In genomic region chr12:72393046-72393805, GRCm38 (mm10) we compare ENCODE assay signal across 21 mouse cellular contexts. TPM values are rescaled to one million over a fixed set of nuclear protein-coding genes. Genes with fewer than 3 reads are reported as not detected.
DNase-seq lines count a peak whose midpoint lies in the region; ATAC-seq and TF ChIP-seq lines count a peak whose summit lies in the region.
"Had no signal": no experiment of that assay in that cellular context is flagged by ENCODE, and none has a peak within 500 bp of the region (broad histone marks: within the 10 kb centered on the region; RNA-seq: fewer than 3 reads in every experiment).

No protein-coding gene starts in this region.

- no peak for ATAC-seq in heart, embryonic 11.5 days (replicated peaks; ENCODE audit: insufficient number of reproducible peaks, low FRiP score, low TSS enrichment)
- ATAC-seq in lung, embryonic 14.5 days (ENCODE audit: insufficient read depth), result no peak
- no peak for ATAC-seq in hindbrain, postnatal 0 days
- no peak for ATAC-seq in midbrain, embryonic 13.5 days
- ATAC-seq: intestine, postnatal 0 days had no signal

- intact Hi-C loops in heart, adult 2 months (cut with DNase I), result no loop called here

- TF ChIP-seq CTCF in heart, adult 2 months (IDR thresholded peaks at IDR 0.05), result no peak
- TF ChIP-seq CTCF in lung, embryonic 14.5 days (IDR thresholded peaks at IDR 0.05; ENCODE audit: low read depth), result no peak
- no peak for TF ChIP-seq CTCF in hindbrain, postnatal 0 days (IDR thresholded peaks at IDR 0.05; ENCODE audit: low read depth)

- no peaks in the 10 kb centered on the region for H3K27me3 ChIP-seq in heart, embryonic 11.5 days (ENCODE audit: control insufficient read depth, insufficient read depth, low read length)
- no peaks in the 10 kb centered on the region for H3K27me3 ChIP-seq in heart, adult 2 months (ENCODE audit: control insufficient read depth, insufficient read depth, low read length)
- no peaks in the 10 kb centered on the region for H3K27me3 ChIP-seq in lung, embryonic 14.5 days (ENCODE audit: insufficient read depth, low read length)
- no peaks in the 10 kb centered on the region for H3K27me3 ChIP-seq in hindbrain, postnatal 0 days (ENCODE audit: insufficient read depth, low read length)
- H3K27me3 ChIP-seq in midbrain, embryonic 13.5 days, result no peaks in the 10 kb centered on the region
- H3K27me3 ChIP-seq: forebrain, embryonic 12.5 days; hindbrain, embryonic 15.5 days had no signal

- no peaks in the 10 kb centered on the region for H3K9me3 ChIP-seq in heart, embryonic 11.5 days (replicated peaks; ENCODE audit: control insufficient read depth, low read length)
- H3K9me3 ChIP-seq in lung, embryonic 14.5 days (ENCODE audit: low read depth, low read length), result no peaks in the 10 kb centered on the region
- no peaks in the 10 kb centered on the region for H3K9me3 ChIP-seq in hindbrain, postnatal 0 days (ENCODE audit: low read length)
- no peaks in the 10 kb centered on the region for H3K9me3 ChIP-seq in midbrain, embryonic 13.5 days
- H3K9me3 ChIP-seq: forebrain, embryonic 12.5 days; hindbrain, embryonic 15.5 days; midbrain, embryonic 10.5 days had no signal

- no peak overlapping the region for H3K27ac ChIP-seq in heart, embryonic 11.5 days (ENCODE audit: low read depth, low read length)
- H3K27ac ChIP-seq in heart, adult 2 months, result no peak overlapping the region
- no peak overlapping the region for H3K27ac ChIP-seq in lung, embryonic 14.5 days (ENCODE audit: low read depth)
- H3K27ac ChIP-seq in hindbrain, postnatal 0 days, result no peak overlapping the region
- no peak overlapping the region for H3K27ac ChIP-seq in midbrain, embryonic 13.5 days
- H3K27ac ChIP-seq: forebrain, embryonic 12.5 days; gastrocnemius, adult 2 months; hindbrain, embryonic 15.5 days; midbrain, embryonic 10.5 days had no signal

- no peak for TF ChIP-seq POLR2A in heart, adult 2 months (IDR thresholded peaks at IDR 0.05; ENCODE audit: insufficient read depth, low read depth, low read length)

- 48% methylated on average over 13 of the region's 13 CpGs for WGBS in heart, embryonic 11.5 days (ENCODE audit: insufficient replicate concordance)
- WGBS in heart, adult 2 months, result 50% methylated on average over 13 of the region's 13 CpGs
- WGBS in lung, embryonic 14.5 days, result 44% methylated on average over 13 of the region's 13 CpGs
- WGBS in hindbrain, postnatal 0 days, result 56% methylated on average over 13 of the region's 13 CpGs
- WGBS in midbrain, embryonic 13.5 days, result 61% methylated on average over 13 of the region's 13 CpGs

- 0 out of 2 replicates have a peak overlapping the region, but pooled peaks have one; percentile 23 for H3K4me2 ChIP-seq in heart, embryonic 11.5 days
- H3K4me2 ChIP-seq in lung, embryonic 14.5 days, result no peak overlapping the region
- H3K4me2 ChIP-seq in hindbrain, postnatal 0 days (ENCODE audit: low read depth, low read length), result no peak overlapping the region
- no peak overlapping the region for H3K4me2 ChIP-seq in midbrain, embryonic 13.5 days (replicated peaks)
- H3K4me2 ChIP-seq: forebrain, embryonic 12.5 days; hindbrain, embryonic 15.5 days had no signal

- H3K79me2 ChIP-seq in heart, adult 2 months (replicated peaks; ENCODE audit: control insufficient read depth, insufficient read depth, low read length), result no peaks in the 10 kb centered on the region

- no peak for DNase-seq in heart, adult 2 months
- peak; percentile 20 for DNase-seq in lung, embryonic 14.5 days
- no peak for DNase-seq in lung, postnatal 10 days
- peak; percentile 89 for DNase-seq in ES-CJ7 (ENCODE audit: low read depth, low spot score)
- peak; percentile 47 for DNase-seq in WW6 (ENCODE audit: low read depth, low spot score)
- no peak for DNase-seq in hindbrain, postnatal 0 days (ENCODE audit: low spot score)
- DNase-seq: adrenal gland, postnatal 36 days; cerebellum, postnatal 10 days; embryo, embryonic 11 days; gastrocnemius, adult 2 months; heart, adult 18-20 months; kidney, postnatal 10 days; lung, adult 18-20 months; lung, postnatal 4 days had no signal

- no peak for TF ChIP-seq EP300 in heart, adult 2 months (IDR thresholded peaks at IDR 0.05; ENCODE audit: insufficient read depth, low read depth, low read length)

- no peak overlapping the region for H3K9ac ChIP-seq in heart, embryonic 11.5 days (ENCODE audit: low read depth, low read length)
- no peak overlapping the region for H3K9ac ChIP-seq in heart, adult 2 months (ENCODE audit: low read depth, low read length)
- no peak overlapping the region for H3K9ac ChIP-seq in lung, embryonic 14.5 days
- no peak overlapping the region for H3K9ac ChIP-seq in hindbrain, postnatal 0 days (replicated peaks; ENCODE audit: low read length)
- no peak overlapping the region for H3K9ac ChIP-seq in midbrain, embryonic 13.5 days (replicated peaks)
- H3K9ac ChIP-seq: forebrain, embryonic 12.5 days; hindbrain, embryonic 15.5 days had no signal

- no peaks in the 10 kb centered on the region for H3K4me1 ChIP-seq in heart, embryonic 11.5 days (ENCODE audit: control insufficient read depth, insufficient read depth, low read length)
- H3K4me1 ChIP-seq in heart, adult 2 months (ENCODE audit: control insufficient read depth, insufficient read depth, low read length), result no peaks in the 10 kb centered on the region
- no peaks in the 10 kb centered on the region for H3K4me1 ChIP-seq in lung, embryonic 14.5 days (ENCODE audit: insufficient read depth)
- H3K4me1 ChIP-seq in hindbrain, postnatal 0 days (ENCODE audit: insufficient read depth, low read length), result peaks cover 6% of the 10 kb centered on the region; the same call in 1 of the 2 replicates
- H3K4me1 ChIP-seq in midbrain, embryonic 13.5 days (replicated peaks), result peaks cover 6% of the 10 kb centered on the region; the same call in 1 of the 2 replicates
- H3K4me1 ChIP-seq: forebrain, embryonic 12.5 days had no signal

- H3K36me3 ChIP-seq in heart, embryonic 11.5 days (ENCODE audit: control insufficient read depth, insufficient read depth, low read length), result no peaks in the 10 kb centered on the region
- no peaks in the 10 kb centered on the region for H3K36me3 ChIP-seq in heart, adult 2 months (ENCODE audit: control insufficient read depth, insufficient read depth, low read length)
- H3K36me3 ChIP-seq in lung, embryonic 14.5 days (ENCODE audit: insufficient read depth), result no peaks in the 10 kb centered on the region
- H3K36me3 ChIP-seq in hindbrain, postnatal 0 days (ENCODE audit: insufficient read depth, low read length), result no peaks in the 10 kb centered on the region
- H3K36me3 ChIP-seq in midbrain, embryonic 13.5 days, result no peaks in the 10 kb centered on the region
- H3K36me3 ChIP-seq: forebrain, embryonic 12.5 days; hindbrain, embryonic 15.5 days; midbrain, embryonic 10.5 days had no signal

- no peak overlapping the region for H3K4me3 ChIP-seq in heart, embryonic 11.5 days (ENCODE audit: low read depth, low read length)
- H3K4me3 ChIP-seq in heart, adult 2 months, result no peak overlapping the region
- no peak overlapping the region for H3K4me3 ChIP-seq in lung, embryonic 14.5 days (ENCODE audit: low read depth, low read length)
- H3K4me3 ChIP-seq in hindbrain, postnatal 0 days (ENCODE audit: low read length), result no peak overlapping the region
- H3K4me3 ChIP-seq in midbrain, embryonic 13.5 days (replicated peaks), result no peak overlapping the region
- H3K4me3 ChIP-seq: forebrain, embryonic 12.5 days; gastrocnemius, adult 2 months; hindbrain, embryonic 15.5 days; midbrain, embryonic 10.5 days had no signal

RNA-seq across cellular contexts. Expression of gene Rtn1, which starts 15.6 kb away (rescaled TPM):
- polyA plus RNA-seq in heart, embryonic 11.5 days (2014; fragmentation: Nextera tagmentation; extraction: Ambion mirVana), result 20.1 and 22.5 TPM in 2 replicates
- 1 to 10 TPM; 2.9 to 3.8 TPM for total RNA-seq in heart, adult 2 months (2021)
- polyA plus RNA-seq in heart, adult 2 months (2012; rRNA removed), result 3.5 and 4.2 TPM in 2 replicates
- 9.4 and 9.8 TPM in 2 replicates for polyA plus RNA-seq in lung, embryonic 14.5 days (2014; fragmentation: Nextera tagmentation; extraction: Ambion mirVana)
- 1,721 and 1,894 TPM in 2 replicates for total RNA-seq in hindbrain, postnatal 0 days (2014; rRNA removed)
- 3,263 and 3,445 TPM in 2 replicates for polyA plus RNA-seq in hindbrain, postnatal 0 days (2015; fragmentation: Nextera tagmentation; extraction: Ambion mirVana)
- polyA plus RNA-seq in midbrain, embryonic 13.5 days (2015; fragmentation: Nextera tagmentation; extraction: Ambion mirVana), result 1,917 and 2,038 TPM in 2 replicates

RNA-seq across cellular contexts. Expression of gene Lrrc9, which starts 48.4 kb away (rescaled TPM):
- 1.6 TPM in 2 replicates for polyA plus RNA-seq in heart, embryonic 11.5 days (2014; fragmentation: Nextera tagmentation; extraction: Ambion mirVana)
- under 1 TPM; 0.10 to 0.14 TPM for total RNA-seq in heart, adult 2 months (2021)
- polyA plus RNA-seq in heart, adult 2 months (2012; rRNA removed), result 0.08 and 0.12 TPM in 2 replicates
- 0.29 and 0.87 TPM in 2 replicates for polyA plus RNA-seq in lung, embryonic 14.5 days (2014; fragmentation: Nextera tagmentation; extraction: Ambion mirVana)
- total RNA-seq in hindbrain, postnatal 0 days (2014; rRNA removed), result 3.1 and 3.7 TPM in 2 replicates
- polyA plus RNA-seq in hindbrain, postnatal 0 days (2015; fragmentation: Nextera tagmentation; extraction: Ambion mirVana), result 2.9 and 3.8 TPM in 2 replicates
- 3.2 and 4.2 TPM in 2 replicates for polyA plus RNA-seq in midbrain, embryonic 13.5 days (2015; fragmentation: Nextera tagmentation; extraction: Ambion mirVana)
- polyA plus RNA-seq: liver, adult 2 months had no signal

Comparison
In these comparisons a context has a peak if more than half of its experiments do, and no peak if none do; other contexts are left out.
1. DNase-seq: peak in lung, embryonic 14.5 days (single experiment), ES-CJ7 (single experiment) and WW6 (single experiment); none in heart, adult 2 months (0 of 2), lung, postnatal 10 days (single experiment) and hindbrain, postnatal 0 days (single experiment).
2. RNA of gene Rtn1, which starts 15.6 kb away (polyA plus RNA-seq): 3,263 to 3,445 TPM in hindbrain, postnatal 0 days and 1,917 to 2,038 TPM in midbrain, embryonic 13.5 days; 20.1 to 22.5 TPM in heart, embryonic 11.5 days, 9.4 to 9.8 TPM in lung, embryonic 14.5 days and 3.5 to 4.2 TPM in heart, adult 2 months; every median in the first group is over 10 times any median in the second.